Mouse (Mus musculus) forebrain, embryonic 16.5 days (tissue): ENCODE data around the gene Ptprn2. TPM values are rescaled to one million over a fixed set of nuclear protein-coding genes. Genes with fewer than 3 reads are reported as not detected.

Experiments used
- ATAC-seq: fragments of 200-750 bp; cut with Nextera tagmentation; 2 replicates; pipeline ENCODE4 v1.8.0; 2017; ENCODE audit warnings: mild to moderate bottlenecking, moderate library complexity
- H3K27ac ChIP-seq: fragments of 300-500 bp; sonication (generic); 2 replicates; pipeline ENCODE4 v1.5.1; 2014; ENCODE audit warnings: low read length, control low read depth
- H3K27me3 ChIP-seq: fragments of 300-500 bp; sonication (generic); replicated peaks from 2 replicates; pipeline ENCODE4 v1.6.1; 2014; ENCODE audit warnings: low read length; ENCODE audit not compliant: control insufficient read depth, insufficient read depth
- H3K36me3 ChIP-seq: fragments of 300-500 bp; sonication (generic); 2 replicates; pipeline ENCODE4 v1.6.1; 2014; ENCODE audit not compliant: control insufficient read depth, insufficient read depth
- H3K4me1 ChIP-seq: fragments of 300-500 bp; sonication (generic); replicated peaks from 2 replicates; pipeline ENCODE4 v1.6.1; 2014; ENCODE audit warnings: low read length; ENCODE audit not compliant: control insufficient read depth, insufficient read depth
- H3K4me2 ChIP-seq: fragments of 300-500 bp; sonication (generic); 2 replicates; pipeline ENCODE4 v1.6.1; 2014; ENCODE audit warnings: mild to moderate bottlenecking, low read length, control low read depth
- H3K4me3 ChIP-seq: fragments of 300-500 bp; sonication (generic); replicated peaks from 2 replicates; pipeline ENCODE4 v1.5.1; 2014; ENCODE audit warnings: mild to moderate bottlenecking, low read length, control low read depth
- H3K9ac ChIP-seq: fragments of 300-500 bp; sonication (generic); replicated peaks from 2 replicates; pipeline ENCODE4 v1.6.1; 2014; ENCODE audit warnings: low read depth, low read length, control low read depth
- H3K9me3 ChIP-seq: fragments of 300-500 bp; sonication (generic); 2 replicates; pipeline ENCODE4 v1.6.1; 2016; ENCODE audit warnings: low read length; ENCODE audit not compliant: control insufficient read depth
- WGBS: fragments of 180-500 bp; shearing (Covaris S2); extraction: QIAGEN DNeasy Blood & Tissue Kit; methylation state at CpG from one replicate; pipeline ENCODE4 v1.1.7; 2014; 5-methylcytosine and 5-hydroxymethylcytosine counted together
- polyA plus RNA-seq: library from polyadenylated mRNA; unstranded; fragments of >200 nt; fragmentation: Nextera tagmentation; extraction: Ambion mirVana; gene quantifications from 2 replicates; pipeline ENCODE4 v1.2.1, GENCODE M21; 2015

Gene Ptprn2
- polyA plus RNA-seq, 1 experiment from 2014 or later: 11.5 TPM

DNA sequence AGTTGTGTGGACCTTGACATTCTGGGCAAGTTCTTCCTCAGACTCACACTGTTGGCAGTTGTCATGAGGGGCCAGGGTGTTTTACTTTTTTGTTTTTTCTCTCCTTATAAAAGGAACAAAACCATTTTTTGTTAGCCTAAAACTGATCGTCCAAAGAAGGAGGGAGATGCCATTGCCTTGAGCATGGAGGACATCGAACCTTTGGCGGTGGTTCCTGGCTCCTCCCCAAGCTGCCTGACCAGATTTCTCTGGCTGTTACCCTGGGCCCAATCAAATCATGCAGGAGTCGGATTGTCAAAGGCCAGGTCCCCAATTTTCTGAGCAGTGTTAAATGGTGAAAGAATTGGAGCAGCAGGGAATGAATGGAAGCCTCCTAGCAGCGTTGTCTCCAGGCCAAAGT lies 116.4 kb downstream of the Ptprn2 start:
- no peak for ATAC-seq
- Histone ChIP-seq H3K36me3 (no peaks in the 10 kb centered on the region), H3K9me3 (no peaks in the 10 kb centered on the region), H3K4me1 (peaks cover 22% of the 10 kb centered on the region), H3K27ac (no peak overlapping the region), H3K4me2 (no peak overlapping the region), H3K4me3 (no peak overlapping the region), H3K27me3 (no peaks in the 10 kb centered on the region), H3K9ac (no peak overlapping the region)
- WGBS: 79% methylated on average over 5 of the region's 5 CpGs

GRCm38 (mm10) chr12:116608598-116608997 lies 123.1 kb downstream of the Ptprn2 start:
- Histone ChIP-seq H3K9me3 (no peaks in the 10 kb centered on the region), H3K27me3 (no peaks in the 10 kb centered on the region), H3K4me3 (no peak overlapping the region), H3K9ac (no peak overlapping the region), H3K4me1 (0 out of 2 replicates have a peak, but pooled peaks cover under 1% of the 10 kb centered on the region), H3K36me3 (no peaks in the 10 kb centered on the region), H3K27ac (no peak overlapping the region), H3K4me2 (no peak overlapping the region)
- WGBS: 77% methylated on average over 6 of the region's 6 CpGs
- ATAC-seq: 0 out of 2 replicates have a peak, but pooled peaks have one; percentile 50

GRCm38 (mm10) chr12:116619868-116620267 lies 134.3 kb downstream of the Ptprn2 start:
- no peak overlapping the region for H3K4me2 ChIP-seq
- WGBS: 40% methylated on average over 5 of the region's 5 CpGs
- no peak overlapping the region for H3K4me3 ChIP-seq
- no peak overlapping the region for H3K9ac ChIP-seq
- ATAC-seq: peak; percentile 51
- H3K9me3 ChIP-seq: no peaks in the 10 kb centered on the region
- no peaks in the 10 kb centered on the region for H3K27me3 ChIP-seq
- no peak overlapping the region for H3K27ac ChIP-seq
- no peaks in the 10 kb centered on the region for H3K4me1 ChIP-seq
- no peaks in the 10 kb centered on the region for H3K36me3 ChIP-seq

- H3K27me3 ChIP-seq: no peaks in the 10 kb centered on the region
- no peaks in the 10 kb centered on the region for H3K9me3 ChIP-seq
- no peaks in the 10 kb centered on the region for H3K36me3 ChIP-seq
- no peak overlapping the region for H3K27ac ChIP-seq
- 80% methylated on average over 3 of the region's 3 CpGs for WGBS
- H3K9ac ChIP-seq: no peak overlapping the region
- no peaks in the 10 kb centered on the region for H3K4me1 ChIP-seq
- H3K4me3 ChIP-seq: no peak overlapping the region
- no peak overlapping the region for H3K4me2 ChIP-seq
- peak; percentile 9; the same call in 1 of the 2 replicates for ATAC-seq
Observed at GRCm38 (mm10) chr12:116620299-116620698, 134.8 kb downstream of the Ptprn2 start.

- no peaks in the 10 kb centered on the region for H3K9me3 ChIP-seq
- H3K4me1 ChIP-seq: 0 out of 2 replicates have a peak, but pooled peaks cover 2% of the 10 kb centered on the region
- 78% methylated on average over 10 of the region's 10 CpGs for WGBS
- ATAC-seq: no peak
- no peaks in the 10 kb centered on the region for H3K27me3 ChIP-seq
- no peak overlapping the region for H3K27ac ChIP-seq
- H3K9ac ChIP-seq: no peak overlapping the region
- H3K4me3 ChIP-seq: no peak overlapping the region
- no peak overlapping the region for H3K4me2 ChIP-seq
- H3K36me3 ChIP-seq: no peaks in the 10 kb centered on the region
Observed at GRCm38 (mm10) chr12:116621325-116622040, 136.0 kb downstream of the Ptprn2 start.

DNA sequence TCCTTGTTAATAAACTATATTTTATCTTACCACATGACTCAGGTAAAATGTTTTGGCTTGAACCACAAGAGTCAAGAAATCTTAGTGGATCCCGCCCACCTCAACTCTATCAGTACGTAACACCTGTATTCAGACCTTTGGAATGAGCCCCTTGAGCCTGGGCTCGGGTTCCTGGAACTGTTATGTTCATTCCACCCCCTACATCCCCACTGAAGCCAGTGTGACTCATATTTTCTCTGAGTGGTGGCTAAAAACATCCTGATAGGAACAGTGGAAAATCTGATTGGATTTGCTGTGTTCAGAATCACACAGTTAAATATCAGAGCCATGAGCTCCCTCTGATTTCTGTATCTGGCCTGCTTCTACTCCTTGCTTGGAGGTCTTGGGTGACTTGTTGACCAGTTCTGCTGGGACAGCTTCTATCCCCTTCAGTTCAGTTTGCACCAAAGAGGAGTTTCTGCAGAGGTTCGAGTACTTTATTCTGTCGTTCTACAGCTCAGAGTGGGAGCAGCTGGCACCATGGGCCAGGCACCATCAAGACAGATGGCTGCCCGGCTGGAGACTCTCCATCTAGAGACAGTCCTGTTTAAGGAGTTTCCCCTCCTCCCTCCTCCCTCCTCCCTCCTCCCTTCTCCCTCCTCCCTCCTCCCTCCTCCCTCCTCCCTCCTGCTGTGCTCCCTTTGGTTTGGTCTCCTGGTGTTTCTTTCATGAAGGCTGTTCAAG lies 137.3 kb downstream of the Ptprn2 start:
- Histone ChIP-seq H3K36me3 (no peaks in the 10 kb centered on the region), H3K9me3 (no peaks in the 10 kb centered on the region), H3K4me1 (0 out of 2 replicates have a peak, but pooled peaks cover 2% of the 10 kb centered on the region), H3K27me3 (no peaks in the 10 kb centered on the region), H3K4me3 (no peak overlapping the region), H3K27ac (no peak overlapping the region), H3K4me2 (no peak overlapping the region), H3K9ac (no peak overlapping the region)
- 62% methylated on average over 6 of the region's 6 CpGs for WGBS
- ATAC-seq: peak; percentile 54

GRCm38 (mm10) chr12:116625391-116626281 lies 140.1 kb downstream of the Ptprn2 start:
- Histone ChIP-seq H3K9ac (no peak overlapping the region), H3K36me3 (no peaks in the 10 kb centered on the region), H3K27me3 (no peaks in the 10 kb centered on the region), H3K4me2 (no peak overlapping the region), H3K27ac (no peak overlapping the region), H3K4me1 (0 out of 2 replicates have a peak, but pooled peaks cover 2% of the 10 kb centered on the region), H3K4me3 (no peak overlapping the region), H3K9me3 (no peaks in the 10 kb centered on the region)
- 57% methylated on average over 9 of the region's 9 CpGs for WGBS
- ATAC-seq: peak; percentile 34; the same call in 1 of the 2 replicates

DNA sequence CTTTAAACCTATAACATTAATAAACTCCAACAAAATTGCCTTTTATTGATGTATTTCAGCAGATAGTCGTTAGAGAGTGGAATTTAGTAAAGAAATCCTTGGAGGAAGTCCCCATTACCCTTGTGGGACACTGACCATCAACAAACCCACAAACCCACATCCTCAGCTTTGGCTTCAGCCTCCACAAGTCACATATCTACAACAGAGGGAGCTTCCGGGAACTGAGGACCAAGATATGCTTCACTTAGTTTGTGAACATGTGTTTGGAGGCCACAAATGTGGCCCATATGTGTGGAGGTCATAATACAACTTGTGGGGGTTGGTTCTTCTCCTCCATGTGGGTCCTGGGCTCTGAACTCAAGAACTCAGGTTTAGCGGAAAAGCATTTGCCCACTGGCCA lies 143.5 kb downstream of the Ptprn2 start:
- Histone ChIP-seq H3K4me2 (no peak overlapping the region), H3K9ac (no peak overlapping the region), H3K4me1 (0 out of 2 replicates have a peak, but pooled peaks cover 2% of the 10 kb centered on the region), H3K27me3 (no peaks in the 10 kb centered on the region), H3K9me3 (no peaks in the 10 kb centered on the region), H3K27ac (no peak overlapping the region), H3K4me3 (no peak overlapping the region), H3K36me3 (no peaks in the 10 kb centered on the region)
- no peak for ATAC-seq
- WGBS: 87% methylated on average over 3 of the region's 3 CpGs

GRCm38 (mm10) chr12:116637498-116637897 lies 152.0 kb downstream of the Ptprn2 start:
- WGBS: 5% methylated on average over 2 of the region's 2 CpGs
- no peak overlapping the region for H3K9ac ChIP-seq
- ATAC-seq: no peak
- no peaks in the 10 kb centered on the region for H3K9me3 ChIP-seq
- H3K4me2 ChIP-seq: no peak overlapping the region
- H3K4me3 ChIP-seq: no peak overlapping the region
- no peaks in the 10 kb centered on the region for H3K36me3 ChIP-seq
- peaks cover 13% of the 10 kb centered on the region for H3K4me1 ChIP-seq
- no peak overlapping the region for H3K27ac ChIP-seq
- H3K27me3 ChIP-seq: no peaks in the 10 kb centered on the region
